Mouse (Mus musculus) B cell, adult 2 months (primary cell): ENCODE measurements at regions not wholly inside any gene's neighbourhood (a gene's known extent, or its start where the extent isn't known, plus 50 kb on each side); places are given as distances from the start of the nearest gene placed in this dataset.
A peak's percentile ranks its signal among the peaks of the same experiment; 100 is the strongest.

Source experiments
- DNase-seq, 2 experiments: peaks; one replicate each; pipeline ENCODE4 v3.0.0; 2022

GRCm38 (mm10) chr16:29802085-29802484 is 223.0 kb downstream of the Opa1 start:
- DNase-seq: no peak

GRCm38 (mm10) chr16:29802603-29803002 is 223.5 kb downstream of the Opa1 start:
- no peak for DNase-seq

GRCm38 (mm10) chr16:29807859-29808258 is 228.7 kb downstream of the Opa1 start:
- DNase-seq: no peak

GRCm38 (mm10) chr16:29808851-29809250 is 229.7 kb downstream of the Opa1 start:
- DNase-seq: no peak

- peak in 1 of 2 experiments; percentile 22 for DNase-seq
Measured at GRCm38 (mm10) chr16:29813411-29814038, 234.4 kb downstream of the Opa1 start.

- DNase-seq: peak; percentile 84 to 88
Measured at GRCm38 (mm10) chr16:29814039-29814438, 234.9 kb downstream of the Opa1 start.

- no peak for DNase-seq
Measured at GRCm38 (mm10) chr16:29814655-29815054, 235.5 kb downstream of the Opa1 start.

- no peak for DNase-seq
Measured at GRCm38 (mm10) chr16:29815200-29815599, 236.1 kb downstream of the Opa1 start.

- DNase-seq: no peak
Measured at GRCm38 (mm10) chr16:29815632-29816337, 236.7 kb downstream of the Opa1 start.

- no peak for DNase-seq
Measured at GRCm38 (mm10) chr16:29816681-29817369, 237.7 kb downstream of the Opa1 start.

- DNase-seq: no peak
Measured at GRCm38 (mm10) chr16:29818807-29819440, 239.8 kb downstream of the Opa1 start.

GRCm38 (mm10) chr16:29820704-29821103 is 241.6 kb downstream of the Opa1 start:
- DNase-seq: no peak

GRCm38 (mm10) chr16:29822110-29822509 is 242.1 kb upstream of the Hes1 start:
- DNase-seq: no peak

GRCm38 (mm10) chr16:29822843-29823401 is 241.3 kb upstream of the Hes1 start:
- DNase-seq: no peak

GRCm38 (mm10) chr16:29826927-29827326 is 237.3 kb upstream of the Hes1 start:
- no peak for DNase-seq

- DNase-seq: peak in 1 of 2 experiments; percentile 41
Measured at GRCm38 (mm10) chr16:29827776-29828175, 236.4 kb upstream of the Hes1 start.

- DNase-seq: no peak
Measured at GRCm38 (mm10) chr16:29829457-29829856, 234.7 kb upstream of the Hes1 start.

GRCm38 (mm10) chr16:29830101-29830500 is 234.1 kb upstream of the Hes1 start:
- DNase-seq: no peak

- no peak for DNase-seq
Measured at GRCm38 (mm10) chr16:29833298-29833697, 230.9 kb upstream of the Hes1 start.

GRCm38 (mm10) chr16:29833875-29834274 is 230.3 kb upstream of the Hes1 start:
- no peak for DNase-seq

GRCm38 (mm10) chr16:29834669-29835068 is 229.5 kb upstream of the Hes1 start:
- DNase-seq: peak; percentile 44 to 59

GRCm38 (mm10) chr16:29837025-29837629 is 227.1 kb upstream of the Hes1 start:
- DNase-seq: no peak

GRCm38 (mm10) chr16:29837874-29838273 is 226.3 kb upstream of the Hes1 start:
- no peak for DNase-seq
